Mouse (Mus musculus) natural killer cell, adult 2 months (primary cell): ENCODE results near the gene Cfap73.

Experiments used
- DNase-seq, 2 experiments: peaks; one replicate each; pipeline ENCODE4 v3.0.0; 2022; ENCODE audit warnings: low spot score in 2 of 2

The Cfap73 gene

GRCm38 (mm10) chr5:120634131-120634530, at the start of gene Cfap73:
Cfap73 (minus strand) TSS chr5:120634235.
- DNase-seq: no peak

DNA sequence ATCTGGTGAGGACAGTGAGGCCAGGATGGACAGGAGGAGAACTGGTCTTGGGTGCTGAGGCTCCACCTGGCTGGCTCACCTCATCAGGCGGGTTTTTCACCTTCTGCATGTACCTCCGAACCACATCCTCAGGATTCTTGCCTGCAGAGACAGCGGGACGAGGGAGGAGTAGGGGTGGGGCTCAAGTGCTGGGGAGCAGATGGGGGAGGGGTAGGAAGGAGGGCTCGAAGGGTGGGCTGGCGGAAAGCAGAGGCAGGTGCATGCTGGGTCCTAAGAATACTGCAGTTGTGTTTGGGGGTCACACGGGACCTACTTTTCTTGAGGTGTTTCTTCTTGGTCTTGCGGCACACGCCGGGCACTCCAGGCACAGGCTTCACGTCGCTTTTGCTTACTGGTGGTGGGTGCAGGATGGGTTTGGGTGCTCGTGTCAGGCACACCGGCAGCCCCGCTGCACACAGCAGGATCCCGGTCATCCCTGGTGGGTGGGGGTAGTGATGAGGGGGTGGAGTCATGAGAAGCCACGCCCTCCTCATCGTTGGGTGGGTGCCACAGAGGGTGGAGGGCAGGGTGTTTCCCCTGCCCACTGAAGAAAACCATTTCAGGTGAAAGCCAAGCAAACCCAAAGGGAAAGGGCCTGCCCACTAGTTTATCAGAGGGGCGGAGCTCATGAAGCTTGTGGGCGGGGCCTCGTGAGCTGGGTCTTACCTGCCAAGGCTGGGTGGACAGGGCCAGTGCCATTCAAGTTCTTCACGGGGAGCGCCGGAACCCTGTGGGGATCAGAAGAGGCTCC, 49.1 kb upstream of the Cfap73 start:
- no peak for DNase-seq

GRCm38 (mm10) chr5:120680918-120681317, 46.9 kb upstream of the Cfap73 start:
- no peak for DNase-seq

DNA sequence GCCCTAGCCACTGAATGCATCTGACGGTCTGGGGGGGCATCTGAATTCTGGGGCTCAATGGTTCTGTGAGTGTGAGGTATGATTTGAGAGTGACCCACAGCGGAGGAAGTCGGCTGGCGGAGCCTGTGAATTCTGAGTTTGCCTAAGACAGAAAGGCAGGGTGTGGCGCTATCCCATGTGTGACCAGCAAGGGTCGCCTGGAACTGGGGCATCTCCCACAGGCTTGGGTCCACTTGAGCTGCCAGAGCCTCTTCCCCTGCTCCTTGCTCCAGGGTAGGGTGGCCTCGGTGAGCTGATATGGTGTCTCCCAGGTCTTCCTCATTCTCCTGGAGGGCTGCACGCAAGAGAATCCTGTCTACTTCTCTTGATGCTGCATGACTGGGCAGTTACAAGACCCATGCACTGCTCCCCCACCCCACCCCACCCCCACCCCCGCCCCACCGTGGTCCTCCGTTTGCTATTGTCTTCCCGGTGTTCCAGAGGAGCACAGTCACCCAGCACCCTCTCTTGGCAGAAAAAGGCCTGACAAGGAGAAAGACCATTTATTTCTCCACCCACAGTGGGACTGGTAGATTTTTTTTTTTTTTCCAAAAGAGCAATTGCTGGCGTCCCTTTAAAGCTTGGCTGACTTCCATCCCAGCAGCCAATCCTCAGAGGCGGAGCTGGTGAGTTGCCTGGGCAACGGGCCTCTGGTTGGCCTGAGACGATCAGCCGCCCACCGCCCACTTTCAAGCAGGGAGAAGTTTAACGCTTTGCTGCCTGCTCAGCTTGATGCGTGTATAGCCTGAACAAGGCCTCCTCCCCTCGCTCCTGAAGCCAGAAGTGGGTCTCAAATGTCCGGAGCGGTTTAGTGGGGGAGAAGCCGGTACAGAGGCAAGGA, 45.9 kb upstream of the Cfap73 start:
- peak in 1 of 2 experiments; percentile 66 for DNase-seq

DNA sequence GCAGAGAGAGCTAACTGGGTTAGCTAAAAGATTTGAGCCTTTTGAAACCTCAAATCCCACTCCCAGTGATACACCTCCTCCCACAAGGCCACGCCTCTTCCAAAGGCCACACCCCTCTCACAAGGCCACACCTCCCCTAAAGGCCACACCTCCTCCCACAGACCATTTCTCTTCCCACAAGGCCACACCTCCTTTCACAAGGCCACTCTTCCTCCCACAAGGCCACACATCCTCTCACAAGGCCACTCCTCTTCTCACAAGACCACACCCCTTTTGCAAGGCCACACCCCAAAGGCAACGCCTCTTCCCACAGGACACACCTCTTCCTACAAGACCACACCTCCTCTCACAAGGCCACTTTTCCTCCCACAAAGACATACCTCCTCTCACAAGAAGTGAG, 43.5 kb upstream of the Cfap73 start:
- DNase-seq: peak; percentile 61 to 78

DNA sequence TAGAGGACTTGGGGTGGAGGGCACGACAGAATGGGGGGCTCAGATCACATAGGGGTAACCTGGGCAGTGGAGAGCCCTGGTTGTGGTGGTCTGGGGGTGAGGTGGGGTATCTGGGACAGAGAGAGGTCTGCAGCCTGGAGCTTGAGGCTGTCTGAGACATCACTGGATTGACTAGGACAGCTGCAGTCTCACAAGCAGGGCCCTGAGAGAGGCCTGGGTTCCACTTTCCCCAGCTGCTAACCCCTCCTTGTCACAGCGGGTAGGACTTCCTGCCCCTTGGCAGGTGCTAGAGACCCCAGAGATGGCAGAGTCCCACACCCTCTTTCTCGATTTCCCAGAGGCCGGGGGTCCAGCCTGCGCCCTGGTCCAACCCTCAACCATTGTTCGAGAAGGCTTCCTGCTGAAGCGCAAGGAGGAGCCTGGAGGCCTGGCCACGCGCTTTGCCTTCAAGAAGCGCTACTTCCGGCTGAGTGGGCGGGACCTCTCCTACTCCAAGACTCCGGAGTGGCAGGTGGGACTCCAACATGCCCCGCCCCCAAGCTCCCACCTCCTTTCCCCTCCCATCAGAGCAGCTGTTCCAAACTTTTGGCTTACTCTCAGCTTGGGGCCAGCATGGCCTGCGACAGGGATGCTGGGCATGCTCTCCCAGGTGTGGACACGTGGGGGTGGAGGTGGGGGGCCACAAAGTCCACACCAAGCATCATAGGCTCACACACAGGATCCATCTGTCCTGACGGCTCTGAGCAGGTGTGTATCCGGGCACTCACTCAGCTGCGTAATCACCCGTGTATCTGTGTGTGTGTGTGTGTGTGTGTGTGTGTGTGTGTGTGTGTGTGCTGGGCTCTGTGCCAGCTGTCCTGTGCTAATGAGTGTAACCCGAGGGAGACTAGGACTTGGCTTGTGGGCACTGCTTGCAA, 40.5 kb upstream of the Cfap73 start:
- no peak for DNase-seq

DNA sequence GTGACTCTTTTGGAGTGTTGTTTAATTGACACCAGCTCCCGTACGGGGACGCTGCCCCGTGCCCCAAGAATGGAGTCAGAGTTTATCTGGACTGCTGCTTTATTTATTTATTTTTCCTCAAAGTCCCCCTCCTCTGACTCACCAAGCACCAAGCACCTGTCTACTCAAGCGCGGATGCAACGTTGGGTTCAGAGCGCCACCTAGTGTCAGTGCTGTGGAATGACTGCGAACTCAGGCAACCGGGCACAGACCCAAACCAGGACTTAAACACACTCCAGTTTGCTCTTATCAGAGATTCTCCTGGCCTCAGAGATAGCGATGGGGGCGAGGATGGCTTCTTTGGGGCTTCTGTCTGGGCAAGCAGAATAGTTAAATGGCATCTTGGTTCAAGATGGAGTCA, 39.6 kb upstream of the Cfap73 start:
- peak; percentile 55 to 78 for DNase-seq

DNA sequence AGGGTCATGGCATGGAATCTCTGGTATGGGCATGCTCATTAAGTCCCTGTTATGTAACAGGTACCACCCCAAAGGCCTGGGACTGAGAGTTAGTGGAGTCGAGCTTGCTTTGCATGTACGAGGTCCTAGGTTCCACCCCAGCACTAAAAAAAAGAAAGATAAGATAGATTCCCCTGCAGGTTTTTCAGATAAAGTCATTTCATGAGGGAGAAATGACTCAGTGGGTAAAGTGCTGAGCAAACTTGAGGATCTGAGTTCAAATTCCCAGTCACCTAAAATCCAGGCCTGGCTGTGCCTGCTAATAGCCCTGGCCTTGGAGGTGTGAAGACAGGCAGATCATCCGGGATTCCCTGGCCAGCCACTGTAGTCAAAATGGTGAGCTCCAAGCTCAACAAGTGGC, 37.8 kb upstream of the Cfap73 start:
- DNase-seq: no peak

DNA sequence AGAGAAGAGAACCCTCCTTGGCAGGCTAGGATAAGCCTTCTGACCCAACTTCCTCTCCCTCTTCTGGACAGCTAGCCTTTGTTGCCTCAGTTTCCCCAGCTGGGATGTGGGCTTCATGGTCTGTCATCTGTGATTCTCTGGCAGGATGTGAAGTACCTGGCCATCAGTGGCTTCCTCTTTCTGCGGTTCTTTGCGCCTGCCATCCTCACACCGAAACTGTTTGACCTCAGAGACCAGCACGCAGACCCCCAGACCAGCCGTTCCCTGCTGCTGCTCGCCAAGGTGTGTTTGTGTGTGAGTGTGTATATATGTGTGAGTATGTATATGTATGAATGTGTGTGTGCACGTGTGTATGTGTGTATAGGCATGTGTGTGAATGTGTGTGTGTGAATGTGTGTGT, 36.1 kb upstream of the Cfap73 start:
- DNase-seq: no peak

GRCm38 (mm10) chr5:120668761-120669160, 34.7 kb upstream of the Cfap73 start:
- DNase-seq: no peak

- DNase-seq: no peak
Observed at GRCm38 (mm10) chr5:120664888-120665287, 30.9 kb upstream of the Cfap73 start.

- no peak for DNase-seq
Observed at GRCm38 (mm10) chr5:120660816-120661215, 26.8 kb upstream of the Cfap73 start.

DNA sequence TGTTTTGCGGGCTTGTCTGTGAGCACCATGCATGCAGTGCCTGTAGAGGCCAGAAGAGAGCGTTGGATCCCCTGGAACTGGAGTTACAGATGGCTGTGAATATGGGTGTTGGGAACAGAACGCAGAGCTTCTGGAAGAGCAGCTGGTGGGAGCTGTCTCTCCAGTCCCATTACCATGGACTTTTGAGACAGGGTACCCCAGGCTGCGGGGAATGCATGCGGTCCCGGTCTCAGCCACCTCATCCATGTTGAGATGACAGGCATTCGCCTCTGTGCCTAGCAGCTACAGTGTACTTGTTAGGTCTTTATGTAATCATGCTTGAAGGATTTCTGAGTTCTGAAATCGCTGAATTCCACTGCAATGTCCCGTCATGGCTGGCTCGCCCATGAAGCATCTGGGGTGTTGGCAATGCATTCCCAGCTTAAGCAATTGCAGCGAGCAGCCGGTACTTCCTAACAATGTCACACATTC, 22.3 kb upstream of the Cfap73 start:
- DNase-seq: no peak

GRCm38 (mm10) chr5:120653873-120654272, 19.8 kb upstream of the Cfap73 start:
- no peak for DNase-seq

- DNase-seq: peak in 1 of 2 experiments; percentile 25
Observed at GRCm38 (mm10) chr5:120652915-120653701, 19.1 kb upstream of the Cfap73 start.

GRCm38 (mm10) chr5:120651230-120651629, 17.2 kb upstream of the Cfap73 start:
- no peak for DNase-seq

- DNase-seq: no peak
Observed at GRCm38 (mm10) chr5:120649938-120650337, 15.9 kb upstream of the Cfap73 start.

GRCm38 (mm10) chr5:120649374-120649933, 15.4 kb upstream of the Cfap73 start:
- no peak for DNase-seq

GRCm38 (mm10) chr5:120648569-120649373, 14.7 kb upstream of the Cfap73 start, which contains the start of gene Rasal1:
Rasal1 (plus strand) TSS chr5:120648812.
- peak; percentile 74 to 87 for DNase-seq
